Mouse (Mus musculus): ENCODE measurements at regions not wholly inside any gene's neighbourhood (a gene's known extent, or its start where the extent isn't known, plus 50 kb on each side); places are given as distances from the start of the nearest gene placed in this dataset.

GRCm38 (mm10) chr17:69695341-69695740, 256.2 kb downstream of the Akain1 start:
- H3K27me3 ChIP-seq (ENCODE audit: control insufficient read depth in 1 of 2, insufficient read depth in 2 of 2, low read length in 2 of 2): no peaks in the 10 kb centered on the region
- no peaks in the 10 kb centered on the region for H3K4me1 ChIP-seq (ENCODE audit: control insufficient read depth in 1 of 2, insufficient read depth in 2 of 2, low read length in 2 of 2)
- H3K9me3 ChIP-seq (replicated peaks; ENCODE audit: insufficient read depth, low read length): no peaks in the 10 kb centered on the region
- H3K27ac ChIP-seq (ENCODE audit: control insufficient read depth, low read depth, low read length): no peak overlapping the region
- DNase-seq (ENCODE audit: low read depth, low spot score): no peak
- no peaks in the 10 kb centered on the region for H3K36me3 ChIP-seq (ENCODE audit: control insufficient read depth in 1 of 2, insufficient read depth in 2 of 2, low read length in 2 of 2)
- TF ChIP-seq MAFK (IDR thresholded peaks at IDR 0.05; ENCODE audit: borderline replicate concordance, low read depth, low read length): no peak
- TF ChIP-seq BHLHE40 (IDR thresholded peaks at IDR 0.05; ENCODE audit: borderline replicate concordance, low read depth, low read length): no peak
- no peak for TF ChIP-seq NRF1 (IDR thresholded peaks at IDR 0.05; ENCODE audit: insufficient read depth, low read depth, low read length, poor library complexity, severe bottlenecking)
- TF ChIP-seq CHD1 (IDR thresholded peaks at IDR 0.05; ENCODE audit: low read depth, low read length): no peak
- TF ChIP-seq TCF12 (IDR thresholded peaks at IDR 0.05; ENCODE audit: low read depth, low read length): no peak
- no peak for TF ChIP-seq MYC (IDR thresholded peaks at IDR 0.05; ENCODE audit: low read depth, low read length)
- no peak for TF ChIP-seq USF2 (IDR thresholded peaks at IDR 0.05; ENCODE audit: borderline replicate concordance in 1 of 2, insufficient read depth in 1 of 2, low read depth in 1 of 2, low read length in 2 of 2)
- TF ChIP-seq USF1 (IDR thresholded peaks at IDR 0.05; ENCODE audit: low read depth, low read length): no peak
- TF ChIP-seq MXI1 (IDR thresholded peaks at IDR 0.05; ENCODE audit: low read depth, low read length): no peak
- TF ChIP-seq MAZ (IDR thresholded peaks at IDR 0.05; ENCODE audit: low read depth, low read length): no peak
- TF ChIP-seq EP300 (IDR thresholded peaks at IDR 0.05; ENCODE audit: low read depth in 1 of 2, low read length in 2 of 2): no peak
- no peak for TF ChIP-seq MEF2A (IDR thresholded peaks at IDR 0.05; ENCODE audit: extremely low read depth, insufficient replicate concordance, low read depth, low read length, poor library complexity, severe bottlenecking)
- H3K9ac ChIP-seq (ENCODE audit: control insufficient read depth, low read depth, low read length, poor library complexity, severe bottlenecking): no peak overlapping the region
- H3K79me2 ChIP-seq (ENCODE audit: control insufficient read depth, insufficient read depth, low read length, poor library complexity): no peaks in the 10 kb centered on the region
- H3K4me3 ChIP-seq (ENCODE audit: control insufficient read depth in 1 of 2, insufficient read depth in 1 of 2, low read depth in 2 of 2, low read length in 2 of 2): no peak overlapping the region

DNA sequence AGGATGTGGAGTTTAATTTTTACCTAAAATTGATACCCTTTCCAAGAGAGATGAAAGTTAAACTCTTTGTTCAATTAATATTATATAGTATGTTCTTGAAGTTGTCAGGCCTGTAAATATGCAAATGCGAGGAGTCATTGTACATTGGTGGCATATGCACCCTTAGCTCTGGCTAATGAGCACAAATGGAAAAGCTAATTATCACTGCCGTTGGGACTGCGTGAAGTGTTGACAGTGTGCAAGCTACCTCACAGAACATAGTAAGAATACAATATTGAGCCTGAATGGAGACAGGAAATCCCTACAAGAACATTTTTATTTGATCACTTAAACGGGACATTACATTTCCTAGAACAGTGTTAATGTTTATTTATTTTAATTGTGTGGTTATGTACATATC, 241.5 kb upstream of the Dlgap1 start:
- Histone ChIP-seq H3K79me2 (ENCODE audit: control insufficient read depth, insufficient read depth, low read length, poor library complexity) (no peaks in the 10 kb centered on the region), H3K4me1 (ENCODE audit: control insufficient read depth in 1 of 2, insufficient read depth in 2 of 2, low read length in 2 of 2) (no peaks in the 10 kb centered on the region)

More for the DNA sequence above, 241.5 kb upstream of the Dlgap1 start:
- no peak for TF ChIP-seq ZKSCAN1 (IDR thresholded peaks at IDR 0.05; ENCODE audit: low read depth, low read length)
- TF ChIP-seq ELF1 (IDR thresholded peaks at IDR 0.05; ENCODE audit: low read depth, low read length): no peak
- TF ChIP-seq GABPA (IDR thresholded peaks at IDR 0.05; ENCODE audit: low read depth, low read length): no peak
- TF ChIP-seq MAFK (IDR thresholded peaks at IDR 0.05; ENCODE audit: borderline replicate concordance, low read depth, low read length): no peak
- TF ChIP-seq MEF2A (IDR thresholded peaks at IDR 0.05; ENCODE audit: extremely low read depth, insufficient replicate concordance, low read depth, low read length, poor library complexity, severe bottlenecking): no peak
- no peak for TF ChIP-seq TCF12 (IDR thresholded peaks at IDR 0.05; ENCODE audit: low read depth, low read length)
- no peak for TF ChIP-seq MYC (IDR thresholded peaks at IDR 0.05; ENCODE audit: low read depth, low read length)
- TF ChIP-seq ETS1 (IDR thresholded peaks at IDR 0.05; ENCODE audit: low read depth, low read length): no peak
- TF ChIP-seq UBTF (IDR thresholded peaks at IDR 0.05; ENCODE audit: borderline replicate concordance, insufficient read depth, low read depth, low read length): no peak
- TF ChIP-seq TAL1 (IDR thresholded peaks at IDR 0.05; ENCODE audit: low read length): no peak
- TF ChIP-seq GATA1 (IDR thresholded peaks at IDR 0.05; ENCODE audit: low read depth, low read length): no peak
- no peak for TF ChIP-seq ZC3H11A (IDR thresholded peaks at IDR 0.05; ENCODE audit: low read depth, low read length)
- no peak for TF ChIP-seq POLR2AphosphoS2 (IDR thresholded peaks at IDR 0.05; ENCODE audit: low read length)
- no peak for TF ChIP-seq MYB (IDR thresholded peaks at IDR 0.05; ENCODE audit: low read depth, low read length)
- no peak for TF ChIP-seq JUND (IDR thresholded peaks at IDR 0.05; ENCODE audit: low read depth, low read length)
- no peak for TF ChIP-seq NELFE (IDR thresholded peaks at IDR 0.05; ENCODE audit: low read depth, low read length)
- TF ChIP-seq ZNF384 (IDR thresholded peaks at IDR 0.05; ENCODE audit: low read depth, low read length): no peak
- TF ChIP-seq TBP (IDR thresholded peaks at IDR 0.05; ENCODE audit: low read depth, low read length): no peak
- TF ChIP-seq KAT2A (conservative IDR thresholded peaks at IDR 0.05; ENCODE audit: low read depth, low read length): no peak
- Histone ChIP-seq H3K36me3 (ENCODE audit: control insufficient read depth in 1 of 2, insufficient read depth in 2 of 2, low read length in 2 of 2) (no peaks in the 10 kb centered on the region), H3K9me3 (replicated peaks; ENCODE audit: insufficient read depth, low read length) (no peaks in the 10 kb centered on the region), H3K4me3 (ENCODE audit: control insufficient read depth in 1 of 2, insufficient read depth in 1 of 2, low read depth in 2 of 2, low read length in 2 of 2) (no peak overlapping the region), H3K27ac (ENCODE audit: control insufficient read depth, low read depth, low read length) (no peak overlapping the region), H3K27me3 (ENCODE audit: control insufficient read depth in 1 of 2, insufficient read depth in 2 of 2, low read length in 2 of 2) (no peaks in the 10 kb centered on the region), H3K9ac (ENCODE audit: control insufficient read depth, low read depth, low read length, poor library complexity, severe bottlenecking) (no peak overlapping the region)
- no peak for DNase-seq (ENCODE audit: low read depth, low spot score)
